Mouse (Mus musculus) gonadal fat pad, adult 2 months (tissue): Measurements from ENCODE around the gene Trim46. TPM values are rescaled to one million over a fixed set of nuclear protein-coding genes. Genes with fewer than 3 reads are reported as not detected.
A peak's percentile ranks its signal among the peaks of the same experiment; 100 is the strongest.

Experiments used
- DNase-seq: peaks from one replicate; pipeline ENCODE4 v3.0.0-alpha.2; 2012; ENCODE audit warnings: low read depth
- polyA plus RNA-seq: library from polyadenylated mRNA; depleted of rRNA; stranded (reverse); fragments of >200 nt; gene quantifications from 2 replicates; pipeline ENCODE4 v1.2.3, GENCODE M21; 2012

The Trim46 gene
- polyA plus RNA-seq, 1 experiment: 3.3 TPM

- peak; percentile 86 for DNase-seq
Measured at GRCm38 (mm10) chr3:89270891-89271290, 24.8 kb upstream of the Trim46 start.

- DNase-seq: no peak
Measured at GRCm38 (mm10) chr3:89270051-89270755, 24.1 kb upstream of the Trim46 start, which contains the start of gene Slc50a1. TSS of gene Slc50a1 (minus strand) at chr3:89270570.

GRCm38 (mm10) chr3:89268916-89269315 is 22.8 kb upstream of the Trim46 start:
- DNase-seq: no peak

- peak; percentile 27 for DNase-seq
Measured at GRCm38 (mm10) chr3:89266439-89266893, 20.4 kb upstream of the Trim46 start.

GRCm38 (mm10) chr3:89262417-89262816 is 16.3 kb upstream of the Trim46 start:
- DNase-seq: no peak

GRCm38 (mm10) chr3:89260211-89260610 is 14.1 kb upstream of the Trim46 start:
- no peak for DNase-seq

- no peak for DNase-seq
Measured at GRCm38 (mm10) chr3:89259076-89259475, 13.0 kb upstream of the Trim46 start, which contains the start of gene Dpm3. TSS of gene Dpm3 (plus strand) at chr3:89259358.

GRCm38 (mm10) chr3:89256177-89256576 is 10.1 kb upstream of the Trim46 start:
- DNase-seq: no peak

GRCm38 (mm10) chr3:89254994-89255393 is 8.9 kb upstream of the Trim46 start:
- no peak for DNase-seq

- no peak for DNase-seq
Measured at GRCm38 (mm10) chr3:89251365-89251895, 5.3 kb upstream of the Trim46 start.

- no peak for DNase-seq
Measured at GRCm38 (mm10) chr3:89250435-89251040, 4.4 kb upstream of the Trim46 start.

- DNase-seq: no peak
Measured at GRCm38 (mm10) chr3:89247466-89247865, 1.4 kb upstream of the Trim46 start.

GRCm38 (mm10) chr3:89245688-89246171 is 379 bp downstream of the Trim46 start, which contains the start of gene Krtcap2:
TSS of gene Krtcap2 (plus strand) at chr3:89245966.
- DNase-seq: no peak

- DNase-seq: no peak
Measured at GRCm38 (mm10) chr3:89244982-89245687, 974 bp downstream of the Trim46 start.

- DNase-seq: no peak
Measured at GRCm38 (mm10) chr3:89244158-89244981, 1.7 kb downstream of the Trim46 start.

- no peak for DNase-seq
Measured at GRCm38 (mm10) chr3:89243609-89244008, 2.5 kb downstream of the Trim46 start.

GRCm38 (mm10) chr3:89242331-89242895 is 3.7 kb downstream of the Trim46 start:
- no peak for DNase-seq

GRCm38 (mm10) chr3:89238494-89238893 is 7.6 kb downstream of the Trim46 start:
- DNase-seq: no peak

- DNase-seq: no peak
Measured at GRCm38 (mm10) chr3:89237682-89238081, 8.4 kb downstream of the Trim46 start.

- DNase-seq: no peak
Measured at GRCm38 (mm10) chr3:89236516-89236915, 9.6 kb downstream of the Trim46 start.
